Mouse (Mus musculus) brain, embryonic 18.5 days (tissue): ENCODE results near the gene Olfr68.
"Not testable (repeated sequence)": the region's sequence is repeated elsewhere in the genome, so short reads cannot be mapped to it uniquely, and the experiment has no call there.

Experiments
- DNase-seq: peaks from one replicate; pipeline ENCODE4 v3.0.0-alpha.2; 2012; ENCODE audit warnings: low read depth, low spot score

Gene Olfr68

DNA sequence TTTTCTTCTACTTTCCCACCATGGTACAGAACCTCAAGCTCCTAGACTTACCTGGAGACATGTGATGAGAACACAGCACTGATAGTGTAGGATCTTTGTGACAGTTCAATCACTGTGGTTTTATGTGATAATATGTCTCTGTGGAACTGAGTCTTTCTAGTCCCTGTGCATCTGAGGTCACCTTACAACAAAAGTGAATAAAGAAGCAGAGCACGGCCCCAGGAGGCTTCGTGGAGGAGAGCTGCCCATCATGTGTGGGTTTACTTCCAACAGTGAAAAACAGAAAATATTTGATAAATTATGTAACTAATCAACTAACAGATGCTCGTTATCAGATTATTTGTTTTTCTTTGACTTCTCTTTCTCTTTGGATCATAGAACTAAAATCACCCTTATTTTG lies at the start of gene Olfr68:
TSS of gene Olfr68 (minus strand) at position 101 of the 400 bp plus-strand sequence.
- no peak for DNase-seq

DNA sequence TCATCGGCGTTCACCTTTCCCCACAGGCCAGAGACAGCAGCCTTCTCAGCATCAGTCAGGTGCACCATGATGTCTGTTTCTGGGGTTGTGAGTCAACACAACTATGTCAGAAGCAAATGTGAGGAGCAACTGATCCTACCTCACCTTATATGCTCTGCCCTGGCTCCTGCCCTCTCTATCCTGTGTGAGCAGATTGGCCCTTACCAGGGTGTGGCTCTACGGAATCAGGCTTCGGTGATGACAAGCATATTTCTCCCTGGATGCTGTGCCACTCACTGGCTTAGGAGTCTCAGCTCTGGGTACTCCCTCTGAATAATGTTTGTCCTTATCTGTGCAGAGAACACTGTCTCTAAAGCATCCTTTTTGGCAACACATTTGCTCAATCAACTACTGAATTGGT lies 48.3 kb upstream of the Olfr68 start, which contains the start of gene Hbb-bs:
TSS of gene Hbb-bs (minus strand) at position 289 of the 400 bp plus-strand sequence.
- DNase-seq = no peak

DNA sequence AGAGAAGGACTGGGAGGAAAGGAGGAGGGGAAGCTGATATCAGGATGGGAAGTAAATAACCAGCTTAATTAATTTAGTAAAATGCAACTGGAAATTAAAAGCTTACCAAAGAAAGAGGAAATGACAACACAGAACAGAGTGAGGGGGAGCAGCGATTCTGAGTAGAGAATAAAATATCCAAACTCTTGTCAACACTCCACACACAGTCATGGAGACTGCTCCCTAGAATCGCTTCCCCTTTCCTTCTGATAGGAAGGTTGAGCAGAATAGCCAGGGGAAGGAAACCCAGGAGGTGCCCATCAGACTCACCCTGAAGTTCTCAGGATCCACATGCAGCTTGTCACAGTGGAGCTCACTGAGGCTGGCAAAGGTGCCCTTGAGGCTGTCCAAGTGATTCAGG lies 47.6 kb upstream of the Olfr68 start:
- not testable (repeated sequence) for DNase-seq

DNA sequence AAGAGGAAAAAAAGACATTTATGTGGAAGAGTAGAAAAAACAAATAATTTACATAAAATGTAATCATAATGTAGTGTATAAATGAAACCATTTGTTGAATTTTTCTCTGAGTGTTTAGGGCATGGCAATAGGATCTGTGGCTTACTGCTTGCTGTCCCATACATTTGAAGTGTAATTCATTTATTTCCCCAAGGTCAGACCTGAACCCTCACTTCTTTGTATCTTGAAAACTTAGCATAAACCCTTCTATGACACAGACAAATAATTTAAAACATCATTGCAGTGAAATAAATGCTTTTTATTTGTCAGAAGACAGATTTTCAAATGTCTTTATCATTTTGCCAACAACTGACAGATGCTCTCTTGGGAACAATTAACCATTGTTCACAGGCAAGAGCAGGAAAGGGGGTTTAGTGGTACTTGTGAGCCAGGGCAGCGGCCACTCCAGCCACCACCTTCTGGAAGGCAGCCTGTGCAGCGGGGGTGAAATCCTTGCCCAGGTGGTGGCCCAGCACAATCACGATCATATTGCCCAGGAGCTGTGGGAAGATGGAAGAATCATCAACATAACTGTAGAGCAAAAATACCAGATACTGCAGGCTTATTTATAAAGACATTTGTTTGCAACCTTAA lies 46.9 kb upstream of the Olfr68 start:
- DNase-seq = no peak

DNA sequence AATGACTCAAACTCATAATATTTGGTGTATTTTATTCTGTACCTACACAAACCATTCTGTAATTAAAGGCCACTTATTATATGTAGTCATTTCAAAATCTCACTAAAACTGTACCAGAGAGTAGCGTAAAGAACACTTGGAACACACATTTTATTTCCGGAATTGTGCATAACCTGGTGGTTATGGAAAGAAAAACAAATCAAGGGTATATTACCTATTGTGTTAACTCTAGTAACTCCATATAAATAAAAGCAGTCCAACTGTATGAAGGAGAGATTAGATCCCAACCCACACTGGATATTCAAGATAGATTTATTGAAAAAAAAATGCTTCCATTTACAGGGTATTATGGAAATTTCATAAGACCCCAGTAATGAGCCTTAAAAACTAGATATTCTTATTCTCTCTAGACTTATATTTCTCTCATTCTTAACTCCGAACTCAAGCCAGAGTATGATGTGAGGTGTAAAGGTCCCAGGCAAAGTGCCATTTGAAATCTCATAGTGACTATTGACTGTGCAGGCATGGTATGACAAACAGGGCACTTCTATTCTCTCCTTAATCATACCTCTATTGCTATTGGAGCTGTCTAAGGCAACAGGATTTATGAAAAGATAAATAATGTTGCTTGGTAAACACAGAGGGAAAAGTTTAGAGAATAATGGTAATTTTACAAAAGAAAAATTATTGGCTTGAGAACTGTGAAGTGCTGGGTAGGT lies 46.2 kb upstream of the Olfr68 start:
- DNase-seq = no peak

DNA sequence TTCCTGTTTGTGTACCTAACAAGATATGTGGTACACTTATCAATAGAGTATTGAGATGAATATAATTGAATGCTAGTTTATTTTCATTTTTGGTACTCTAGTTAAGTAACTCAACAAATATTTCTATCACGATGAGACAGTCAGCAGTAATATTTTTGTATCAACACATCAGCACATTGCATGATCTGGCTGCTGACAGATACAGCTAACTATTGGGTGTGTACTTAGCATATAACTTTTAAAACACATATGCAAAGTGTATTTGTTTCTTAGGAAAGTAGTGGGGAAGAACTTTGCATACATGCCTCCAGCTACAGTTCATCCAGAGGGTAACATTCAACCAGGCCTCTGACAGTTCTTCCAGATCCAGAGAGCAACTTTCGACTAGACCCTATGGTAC lies 45.1 kb upstream of the Olfr68 start:
- DNase-seq = no peak

DNA sequence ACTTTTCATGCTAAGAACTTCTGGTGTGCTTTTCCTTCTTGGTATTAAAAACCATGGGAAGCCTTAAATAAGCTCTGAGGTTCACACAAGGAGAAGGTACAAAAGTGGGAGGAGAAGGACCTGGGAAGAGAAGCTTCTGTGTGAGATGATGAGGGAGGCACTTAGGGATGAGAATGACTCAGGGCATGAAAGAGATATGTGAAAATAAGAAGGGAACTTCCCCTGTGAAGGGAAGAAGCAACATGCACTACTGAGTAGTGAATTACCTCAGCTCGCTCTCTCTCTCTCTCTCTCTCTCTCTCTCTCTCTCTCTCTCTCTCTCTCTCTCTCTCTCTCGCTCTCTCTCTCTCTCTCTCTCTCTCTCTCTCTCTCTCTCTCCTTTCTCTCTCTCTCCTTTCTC lies 35.6 kb upstream of the Olfr68 start:
- DNase-seq = not testable (repeated sequence)

DNA sequence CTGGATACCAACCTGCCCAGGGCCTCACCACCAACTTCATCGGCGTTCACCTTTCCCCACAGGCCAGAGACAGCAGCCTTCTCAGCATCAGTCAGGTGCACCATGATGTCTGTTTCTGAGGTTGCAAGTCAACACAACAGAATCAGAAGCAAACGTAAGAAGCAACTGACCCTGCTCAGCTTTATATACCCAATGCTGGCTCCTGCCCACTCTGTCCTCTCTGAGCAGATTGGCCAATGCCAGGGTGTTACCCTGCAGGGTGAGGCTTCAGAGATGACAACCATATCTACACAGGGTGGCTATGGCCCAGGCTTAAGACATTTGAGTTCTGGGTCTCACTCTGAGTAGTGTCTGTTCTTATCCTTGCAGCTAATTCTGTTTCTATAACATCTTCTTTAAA lies 34.3 kb upstream of the Olfr68 start, which contains the start of gene Hbb-bt:
TSS of gene Hbb-bt (minus strand) at position 231 of the 400 bp plus-strand sequence.
- no peak for DNase-seq

DNA sequence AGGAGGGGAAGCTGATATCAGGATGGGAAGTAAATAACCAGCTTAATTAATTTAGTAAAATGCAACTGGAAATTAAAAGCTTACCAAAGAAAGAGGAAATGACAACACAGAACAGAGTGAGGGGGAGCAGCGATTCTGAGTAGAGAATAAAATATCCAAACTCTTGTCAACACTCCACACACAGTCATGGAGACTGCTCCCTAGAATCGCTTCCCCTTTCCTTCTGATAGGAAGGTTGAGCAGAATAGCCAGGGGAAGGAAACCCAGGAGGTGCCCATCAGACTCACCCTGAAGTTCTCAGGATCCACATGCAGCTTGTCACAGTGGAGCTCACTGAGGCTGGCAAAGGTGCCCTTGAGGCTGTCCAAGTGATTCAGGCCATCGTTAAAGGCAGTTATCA lies 33.7 kb upstream of the Olfr68 start:
- DNase-seq = not testable (repeated sequence)

DNA sequence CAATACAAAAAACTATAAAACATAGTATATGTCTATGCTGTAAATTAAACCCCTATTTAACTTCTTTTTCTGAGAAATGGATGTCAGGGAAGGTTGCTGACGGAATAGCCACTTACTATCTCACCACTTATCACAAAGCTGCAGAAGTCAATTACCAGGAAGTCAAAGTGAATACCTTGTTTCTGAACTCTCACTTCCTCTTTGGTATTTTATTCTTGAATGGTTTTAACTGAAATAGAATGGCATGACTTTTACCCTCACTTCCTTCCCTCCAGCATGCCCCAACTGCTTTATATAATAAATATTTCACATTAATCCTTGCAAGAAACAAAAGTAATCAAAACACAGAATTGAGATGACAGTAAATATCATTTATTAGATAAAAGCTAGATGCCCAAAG lies 32.7 kb upstream of the Olfr68 start:
- no peak for DNase-seq

DNA sequence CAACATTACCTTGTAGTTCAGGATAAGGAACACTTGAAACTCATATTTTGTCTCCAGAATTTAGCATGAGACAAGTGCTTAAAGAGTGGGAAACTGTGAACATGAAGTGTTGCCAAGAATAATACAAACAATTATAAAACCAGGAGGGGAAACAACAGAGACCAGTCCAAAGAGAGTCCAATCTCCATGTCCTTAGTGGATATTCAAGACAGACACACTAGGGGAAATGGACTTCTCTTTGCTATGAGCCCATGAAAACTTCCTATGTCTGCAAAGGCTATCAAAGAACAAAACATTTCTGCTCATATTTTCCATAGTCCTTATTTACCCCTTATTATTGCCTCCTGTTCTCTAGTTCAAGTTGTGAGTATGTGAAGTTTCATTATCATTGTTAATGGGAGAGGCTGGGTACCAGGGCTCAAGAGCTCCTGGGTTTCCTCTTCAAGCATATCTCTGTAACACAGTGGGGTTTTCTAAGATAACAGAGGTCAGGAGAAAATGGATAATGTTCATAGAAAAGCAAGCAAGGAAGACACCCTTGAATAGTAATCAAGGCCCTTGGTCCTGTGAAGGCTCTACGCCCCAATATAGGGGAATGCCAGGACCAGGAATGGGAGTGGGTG lies 31.8 kb upstream of the Olfr68 start:
- no peak for DNase-seq

DNA sequence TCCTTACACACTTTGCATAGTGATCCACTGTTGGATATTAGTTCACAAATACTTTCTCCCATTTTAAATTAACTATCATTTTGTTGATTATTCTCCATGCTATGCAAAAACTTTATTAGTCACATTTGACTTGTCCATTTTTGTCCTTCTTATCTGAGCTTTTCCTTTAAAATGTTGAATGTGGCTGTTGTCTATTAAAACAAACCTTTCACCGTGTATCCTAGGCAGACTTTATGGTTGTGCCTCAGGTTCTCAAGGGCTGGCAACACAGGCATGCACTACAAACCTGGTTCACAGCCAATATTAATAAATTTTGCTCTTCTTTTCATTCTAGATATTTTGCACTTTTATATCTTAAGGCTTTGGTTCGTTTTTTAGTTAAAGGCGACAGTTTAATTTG lies 31.2 kb upstream of the Olfr68 start:
- no peak for DNase-seq

DNA sequence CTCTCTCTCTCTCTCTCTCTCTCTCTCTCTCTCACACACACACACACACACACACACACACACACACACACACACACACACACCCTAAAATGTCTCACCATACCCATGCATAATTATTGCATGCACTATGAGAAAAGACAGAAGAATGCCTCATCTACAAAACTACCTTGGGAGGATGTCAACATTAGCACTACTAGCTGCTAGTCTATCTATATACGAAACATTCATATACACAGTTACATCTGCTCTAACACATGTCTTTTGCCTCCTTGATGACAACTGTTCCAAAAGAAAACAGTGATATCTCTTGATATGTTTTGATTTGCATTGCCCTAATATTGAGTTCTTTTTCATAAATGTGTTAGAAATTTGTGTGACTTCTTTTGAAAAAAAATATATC lies 30.8 kb upstream of the Olfr68 start:
- no peak for DNase-seq

DNA sequence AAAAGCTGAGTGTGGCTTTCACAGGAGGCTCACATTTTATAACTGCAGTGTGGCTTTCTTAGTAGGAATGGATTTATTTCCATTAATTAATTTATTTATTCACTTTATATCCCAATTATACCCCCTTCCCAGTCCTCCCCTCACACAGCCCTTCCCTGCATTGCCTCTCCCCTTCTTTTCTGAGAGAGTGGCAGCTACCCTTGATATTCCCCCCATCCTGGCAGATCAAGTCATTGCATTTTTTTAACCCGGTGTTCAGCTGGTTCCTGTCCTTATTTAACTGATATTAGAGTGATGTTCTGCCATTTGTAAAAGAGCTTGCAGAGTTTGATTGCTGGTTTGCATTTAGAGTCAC lies 30.3 kb upstream of the Olfr68 start:
- DNase-seq = no peak

DNA sequence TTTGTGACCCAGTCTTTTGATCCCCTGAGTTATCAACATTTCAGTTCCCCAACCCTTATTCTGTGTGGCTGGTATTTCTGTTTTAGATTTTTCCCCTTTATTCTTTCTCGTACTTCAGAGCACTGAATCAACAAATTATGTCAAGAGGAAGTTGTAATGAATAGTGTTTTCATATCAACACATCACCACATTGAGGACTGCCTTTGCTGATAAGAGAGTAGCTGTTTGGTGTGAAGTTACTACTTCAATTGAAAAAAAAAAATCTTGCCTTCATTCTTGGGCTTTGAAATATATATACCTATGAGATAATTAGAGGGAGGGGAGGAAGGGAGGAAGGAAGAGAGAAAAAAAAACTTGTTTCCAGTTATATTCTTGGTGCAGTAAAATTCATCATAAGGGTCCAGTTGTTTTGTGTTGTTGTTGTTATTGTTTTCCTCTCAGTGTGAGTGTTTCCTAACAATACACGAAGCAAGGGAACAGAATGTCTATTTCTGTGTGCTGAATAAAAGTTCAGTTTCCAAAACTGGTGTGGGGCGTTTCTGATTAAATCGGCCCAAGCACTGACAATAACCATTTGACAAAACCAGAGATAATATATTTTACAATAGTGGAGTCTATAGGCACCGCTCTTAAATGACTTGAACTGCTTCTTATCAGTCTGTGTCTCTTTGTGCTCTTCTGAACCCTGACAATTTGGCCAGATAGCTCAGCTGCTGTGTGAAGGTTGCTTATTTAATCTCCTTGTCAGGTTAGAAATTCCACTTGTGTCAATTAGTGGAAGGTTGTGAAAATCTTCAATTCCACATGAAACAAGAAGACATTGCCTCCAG lies 29.7 kb upstream of the Olfr68 start:
- no peak for DNase-seq

DNA sequence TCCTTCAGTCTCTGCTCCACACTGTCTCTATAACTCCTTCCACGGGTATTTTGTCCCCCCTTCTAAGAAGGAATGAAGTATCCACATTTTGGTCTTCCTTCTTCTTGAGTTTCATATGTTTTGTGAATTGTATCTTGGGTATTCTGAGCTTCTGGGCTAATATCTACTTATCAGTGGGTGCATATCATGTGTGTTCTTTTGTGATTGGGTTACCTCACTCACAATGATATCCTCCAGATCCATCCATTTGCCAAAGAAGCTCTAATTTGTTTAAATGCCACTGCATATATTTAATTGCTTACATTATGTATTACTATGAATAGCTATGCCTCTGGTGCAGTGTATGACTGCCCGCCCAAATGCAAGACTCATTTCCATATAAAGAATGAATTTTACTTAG lies 28.6 kb upstream of the Olfr68 start:
- not testable (repeated sequence) for DNase-seq

DNA sequence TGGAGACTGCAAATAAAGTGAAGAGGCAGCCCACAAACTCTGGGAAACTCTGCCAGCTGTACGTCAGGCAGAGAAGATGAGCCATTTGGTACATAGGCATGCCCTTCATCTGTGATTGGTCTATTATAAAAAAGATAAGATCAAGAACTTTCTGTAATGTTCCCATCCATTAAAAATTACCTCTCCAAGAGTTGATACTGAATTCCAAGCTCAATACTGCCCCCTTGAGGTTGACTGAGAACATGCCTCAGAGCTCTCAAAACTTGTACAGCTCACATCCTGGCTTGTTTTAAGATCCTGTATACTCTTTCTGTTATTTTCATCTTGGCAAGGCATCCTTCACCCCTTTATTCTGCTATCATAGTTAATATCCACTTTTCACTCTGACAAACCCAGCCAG lies 27.4 kb upstream of the Olfr68 start:
- no peak for DNase-seq

DNA sequence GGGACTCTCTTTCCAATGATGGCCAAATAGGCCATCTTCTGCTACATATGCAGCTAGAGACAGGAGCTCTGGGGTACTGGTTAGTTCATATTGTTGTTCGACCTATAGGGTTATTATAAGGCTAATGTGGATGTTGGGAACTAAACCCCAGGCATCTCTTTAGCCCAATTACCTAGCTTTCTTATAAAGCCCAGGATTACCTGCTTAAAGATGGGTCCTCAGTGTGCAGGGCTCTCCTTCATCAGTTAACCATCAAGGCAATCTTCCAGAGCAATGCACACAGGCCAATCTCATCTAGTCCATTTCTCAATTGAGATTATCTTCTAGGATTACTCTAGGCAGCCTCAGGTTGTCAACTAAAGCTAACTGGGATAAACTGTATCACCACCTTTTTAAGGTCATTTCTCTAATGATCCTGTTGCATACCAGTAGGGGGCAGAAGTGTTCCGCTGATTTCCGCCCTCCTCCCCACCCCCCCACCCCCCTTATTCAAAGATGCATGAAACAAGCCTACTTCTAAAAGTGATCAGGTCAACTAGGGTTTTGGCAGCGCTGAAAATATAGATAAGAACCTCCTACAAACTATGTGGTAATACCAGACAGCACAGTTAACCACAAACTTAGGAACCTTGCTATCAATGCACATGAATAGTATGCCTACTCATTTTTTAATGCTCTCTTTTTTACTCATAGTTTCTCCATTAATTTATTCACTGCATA lies 13.3 kb upstream of the Olfr68 start:
- no peak for DNase-seq

DNA sequence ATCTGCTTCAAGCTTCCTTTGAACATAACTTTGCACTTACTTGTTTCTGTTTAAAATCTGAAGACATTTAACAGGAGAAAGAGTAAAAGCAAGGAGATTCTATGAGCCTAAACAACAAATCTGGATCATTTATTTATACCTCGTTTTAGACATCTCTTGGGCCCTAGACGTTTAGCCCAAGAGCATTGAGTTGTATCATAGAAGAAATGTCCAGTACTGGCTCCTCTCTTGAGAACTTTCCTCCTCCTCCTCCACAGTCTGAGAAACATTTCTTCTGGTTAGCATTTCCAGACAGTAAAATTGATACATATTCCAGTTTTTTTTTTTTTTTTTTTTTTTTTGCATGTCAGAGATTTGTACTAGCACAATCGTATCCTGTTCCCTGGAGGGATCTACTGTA lies 12.2 kb upstream of the Olfr68 start, which contains the start of gene Olfr67:
TSS of gene Olfr67 (minus strand) at position 101 of the 400 bp plus-strand sequence.
- DNase-seq = no peak

DNA sequence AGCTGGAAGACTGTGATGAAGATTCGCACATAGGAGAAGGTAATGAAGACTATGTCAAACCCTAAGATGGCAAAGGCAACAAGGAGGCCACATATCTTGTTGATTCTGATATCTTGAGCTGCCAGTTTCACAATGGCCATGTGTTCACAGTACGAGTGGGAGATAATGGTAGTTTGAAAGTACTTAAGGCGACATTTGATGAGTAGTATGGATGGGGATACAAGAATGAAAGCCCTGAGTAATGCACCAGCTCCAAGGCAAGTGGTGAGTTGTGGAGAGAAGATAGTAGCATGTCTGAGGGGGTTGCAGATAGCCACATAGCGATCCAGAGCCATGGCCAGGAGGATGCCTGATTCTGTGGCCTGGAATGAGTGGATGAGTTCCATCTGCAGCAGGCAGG lies 1.8 kb downstream of the Olfr68 start:
- DNase-seq = not testable (repeated sequence)

DNA sequence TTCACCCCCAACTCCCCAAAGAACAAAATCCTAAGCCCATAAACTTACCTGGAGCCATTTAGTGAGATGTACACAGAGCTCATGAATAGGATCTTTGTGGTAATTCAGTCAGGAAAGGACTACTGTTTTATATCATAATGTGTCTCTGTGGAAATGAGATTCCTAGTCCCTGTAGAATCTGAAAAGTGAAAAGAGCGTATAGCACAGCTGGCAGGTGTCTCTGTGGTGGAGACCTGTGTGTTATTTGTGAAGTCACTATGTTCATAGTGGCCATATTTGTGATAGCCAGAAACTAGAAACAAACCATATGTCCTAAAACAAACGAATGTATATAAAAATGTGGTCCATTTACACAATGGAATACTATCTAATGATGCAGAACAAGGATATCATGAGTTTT lies 8.0 kb downstream of the Olfr68 start, which contains the start of gene Olfr69:
TSS of gene Olfr69 (minus strand) at position 101 of the 400 bp plus-strand sequence.
- no peak for DNase-seq
